Mouse (Mus musculus): Measurements from ENCODE around the gene Tmtc4. TPM values are rescaled to one million over a fixed set of nuclear protein-coding genes. Genes with fewer than 3 reads are reported as not detected.

Tmtc4 gene
- polyA plus RNA-seq, 1 experiment: 27.9 TPM

DNA sequence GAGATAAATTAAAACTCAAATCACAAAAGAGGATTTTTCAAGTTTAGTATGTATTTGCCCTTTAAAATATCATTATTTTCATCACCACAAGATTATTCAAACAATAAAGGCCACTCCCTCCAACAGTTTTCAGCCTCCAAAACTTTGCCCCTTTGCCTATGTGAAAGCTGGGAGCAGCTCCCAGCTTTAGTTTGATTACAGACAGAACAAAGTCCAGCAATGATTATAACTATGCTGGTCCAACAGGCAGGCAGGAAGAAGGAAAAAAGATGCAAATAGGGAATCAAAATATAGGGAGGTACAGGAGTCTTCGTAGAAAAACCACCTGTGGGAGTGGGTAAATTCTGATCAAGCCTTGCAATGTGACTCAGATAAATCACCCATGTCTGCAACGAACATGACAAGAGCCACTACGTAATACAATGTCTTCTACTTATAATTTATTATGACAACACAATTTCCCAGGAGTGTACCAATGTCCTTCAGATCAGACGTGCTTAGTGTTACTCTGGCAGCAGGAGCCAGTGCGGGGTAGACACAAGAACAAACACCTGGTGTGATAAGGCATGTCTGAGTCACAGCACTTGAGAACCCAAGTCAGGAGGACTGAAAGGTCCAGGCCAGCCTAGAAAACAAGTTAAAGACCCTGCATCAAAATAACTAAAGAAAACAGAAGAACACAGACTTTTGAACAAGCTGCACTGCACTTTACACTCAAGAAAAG lies 74.3 kb downstream of the Tmtc4 start:
- Histone ChIP-seq H3K4me1 (ENCODE audit: control insufficient read depth, insufficient read depth, low read length) (no peaks in the 10 kb centered on the region), H3K4me3 (ENCODE audit: insufficient read depth, low read length) (no peak overlapping the region), H3K27ac (ENCODE audit: insufficient read depth, low read length) (no peak overlapping the region)
- TF ChIP-seq CTCF (IDR thresholded peaks at IDR 0.05; ENCODE audit: borderline replicate concordance, insufficient read depth, low read length) (no peak), POLR2A (IDR thresholded peaks at IDR 0.05; ENCODE audit: low read depth, low read length) (no peak)

DNA sequence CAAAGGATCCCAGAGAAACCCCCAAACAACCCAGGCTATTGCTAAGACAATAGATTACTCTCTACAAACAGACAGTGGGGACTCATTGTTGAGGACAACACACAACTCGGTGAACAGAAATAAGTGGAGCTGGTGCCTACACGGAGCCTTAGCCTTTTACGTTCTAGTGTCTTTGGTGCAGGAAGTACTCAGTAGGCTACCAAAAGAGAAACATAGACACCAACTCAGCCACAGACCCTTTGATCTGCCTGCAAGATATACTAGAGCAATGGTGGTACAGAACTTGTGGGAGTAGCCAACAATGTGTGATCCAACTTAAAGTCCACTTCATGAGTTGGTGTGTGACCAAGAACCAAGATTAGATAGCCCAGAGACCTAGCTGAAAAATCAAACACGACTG lies 75.8 kb downstream of the Tmtc4 start:
- TF ChIP-seq CTCF (IDR thresholded peaks at IDR 0.05; ENCODE audit: borderline replicate concordance, insufficient read depth, low read length): no peak
- TF ChIP-seq POLR2A (IDR thresholded peaks at IDR 0.05; ENCODE audit: low read depth, low read length): no peak
- no peak overlapping the region for H3K27ac ChIP-seq (ENCODE audit: insufficient read depth, low read length)
- no peak overlapping the region for H3K4me3 ChIP-seq (ENCODE audit: insufficient read depth, low read length)
- H3K4me1 ChIP-seq (ENCODE audit: control insufficient read depth, insufficient read depth, low read length): peaks cover 9% of the 10 kb centered on the region

DNA sequence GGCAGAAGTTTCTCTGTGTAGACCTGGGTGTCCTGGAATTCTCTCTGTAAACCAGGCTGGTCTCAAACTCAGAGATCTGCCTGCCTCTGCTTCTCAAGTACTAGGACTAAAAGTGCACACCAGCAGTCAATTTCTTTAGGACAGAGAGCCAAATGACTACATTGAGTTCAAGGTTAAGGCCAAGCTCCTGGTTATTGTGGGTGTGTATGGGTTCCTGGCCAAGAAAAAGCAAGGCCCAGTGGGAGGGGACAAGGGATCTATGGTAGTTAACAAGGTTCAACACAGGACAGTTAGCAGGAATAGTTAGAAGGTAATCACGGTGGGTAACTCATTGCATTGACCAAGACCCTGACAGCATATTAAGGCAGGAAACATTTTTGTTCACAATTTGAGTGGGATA lies 78.8 kb downstream of the Tmtc4 start:
- TF ChIP-seq CTCF (IDR thresholded peaks at IDR 0.05; ENCODE audit: borderline replicate concordance, insufficient read depth, low read length) (no peak), POLR2A (IDR thresholded peaks at IDR 0.05; ENCODE audit: low read depth, low read length) (no peak)
- Histone ChIP-seq H3K4me1 (ENCODE audit: control insufficient read depth, insufficient read depth, low read length) (peaks cover 21% of the 10 kb centered on the region), H3K27ac (ENCODE audit: insufficient read depth, low read length) (no peak overlapping the region), H3K4me3 (ENCODE audit: insufficient read depth, low read length) (no peak overlapping the region)

DNA sequence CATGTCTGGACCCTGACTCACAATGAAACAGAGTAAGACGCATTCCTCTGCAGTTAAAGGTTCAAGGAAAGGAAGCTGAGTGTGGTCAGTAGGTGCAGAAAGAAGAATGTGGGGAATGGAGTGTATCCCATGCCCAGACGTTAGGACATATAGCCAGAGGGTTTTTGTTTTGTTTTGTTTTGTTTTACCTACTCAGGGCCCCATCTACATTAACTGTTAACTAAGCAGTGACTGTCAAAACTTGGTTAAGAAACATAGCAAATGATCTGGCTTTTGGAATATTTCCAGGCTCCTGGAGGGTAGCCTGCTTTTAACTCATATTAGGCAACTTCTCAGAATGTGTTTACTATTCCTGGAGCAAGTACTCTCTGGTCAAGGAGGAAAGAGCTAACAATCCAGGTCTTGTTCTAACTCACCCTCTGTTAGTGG lies 79.9 kb downstream of the Tmtc4 start:
- no peak overlapping the region for H3K4me3 ChIP-seq (ENCODE audit: insufficient read depth, low read length)
- no peak for TF ChIP-seq CTCF (IDR thresholded peaks at IDR 0.05; ENCODE audit: borderline replicate concordance, insufficient read depth, low read length)
- no peak for TF ChIP-seq POLR2A (IDR thresholded peaks at IDR 0.05; ENCODE audit: low read depth, low read length)
- peak overlapping the region; percentile 96 for H3K27ac ChIP-seq (ENCODE audit: insufficient read depth, low read length)
- peaks cover 21% of the 10 kb centered on the region for H3K4me1 ChIP-seq (ENCODE audit: control insufficient read depth, insufficient read depth, low read length)

DNA sequence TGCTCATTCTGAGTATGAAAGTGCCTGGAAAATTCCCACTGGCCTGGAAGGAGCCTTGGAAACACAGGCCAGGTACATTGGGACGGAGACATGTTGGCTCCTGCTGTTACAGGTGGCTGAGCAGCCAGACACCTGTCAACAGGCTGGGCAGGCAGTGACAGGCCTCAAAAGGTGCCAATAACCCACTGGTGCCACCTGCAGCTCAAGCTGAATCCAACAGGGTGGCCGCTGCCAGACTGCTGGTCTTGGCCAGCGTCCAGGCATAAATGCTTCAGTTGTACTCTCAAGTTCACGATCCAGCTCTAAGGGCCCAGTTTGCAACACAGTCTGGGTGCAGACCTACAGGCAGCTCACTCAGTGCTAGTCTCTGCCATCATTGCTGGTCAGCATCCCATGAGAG lies 81.0 kb downstream of the Tmtc4 start:
- no peak overlapping the region for H3K4me3 ChIP-seq (ENCODE audit: insufficient read depth, low read length)
- TF ChIP-seq CTCF (IDR thresholded peaks at IDR 0.05; ENCODE audit: borderline replicate concordance, insufficient read depth, low read length): peak; percentile 25; the same call in 1 of the 2 replicates
- no peak for TF ChIP-seq POLR2A (IDR thresholded peaks at IDR 0.05; ENCODE audit: low read depth, low read length)
- H3K4me1 ChIP-seq (ENCODE audit: control insufficient read depth, insufficient read depth, low read length): peaks cover 21% of the 10 kb centered on the region
- peak overlapping the region; percentile 55; the same call in 1 of the 2 replicates for H3K27ac ChIP-seq (ENCODE audit: insufficient read depth, low read length)

DNA sequence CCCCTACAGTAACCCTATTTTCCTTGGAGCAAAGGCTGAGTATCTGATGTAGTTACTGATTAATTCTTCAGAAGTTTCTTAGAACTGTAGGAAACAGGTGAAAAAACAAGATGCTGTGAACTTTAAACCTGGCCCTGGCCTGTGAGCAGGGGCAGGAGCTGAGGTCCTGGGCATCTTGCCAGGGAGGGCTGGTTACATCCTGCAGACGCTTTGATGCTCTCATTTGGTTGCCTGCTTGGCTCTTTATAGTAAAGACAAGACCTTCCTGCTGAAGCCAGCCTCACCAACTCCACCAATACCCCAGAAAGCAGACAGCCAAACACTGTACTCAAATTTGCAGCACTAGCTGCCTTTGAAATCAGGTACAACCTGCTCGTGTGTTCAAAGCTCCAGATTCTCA lies 81.7 kb downstream of the Tmtc4 start:
- H3K4me3 ChIP-seq (ENCODE audit: insufficient read depth, low read length): no peak overlapping the region
- peaks cover 21% of the 10 kb centered on the region for H3K4me1 ChIP-seq (ENCODE audit: control insufficient read depth, insufficient read depth, low read length)

DNA sequence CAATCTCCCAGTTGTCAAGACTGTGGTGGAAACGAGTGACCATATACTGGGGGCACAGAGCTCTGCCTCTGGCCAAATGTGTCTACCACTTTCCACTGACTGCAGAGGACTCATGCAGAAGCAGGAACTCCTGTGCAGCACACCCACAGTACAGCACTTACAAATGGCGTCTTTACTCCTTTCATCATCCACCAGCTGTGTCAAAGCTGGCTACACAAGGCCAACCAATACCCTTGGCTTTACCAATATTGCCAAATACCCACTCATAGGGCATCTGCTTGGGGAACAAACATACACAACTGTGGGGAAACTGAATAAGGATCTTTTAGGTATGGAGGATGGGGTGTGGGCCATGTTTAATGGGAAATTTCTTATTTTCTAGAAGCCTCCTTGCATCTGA lies 82.1 kb downstream of the Tmtc4 start:
- no peak overlapping the region for H3K4me3 ChIP-seq (ENCODE audit: insufficient read depth, low read length)
- no peak for TF ChIP-seq CTCF (IDR thresholded peaks at IDR 0.05; ENCODE audit: borderline replicate concordance, insufficient read depth, low read length)
- TF ChIP-seq POLR2A (IDR thresholded peaks at IDR 0.05; ENCODE audit: low read depth, low read length): no peak
- H3K27ac ChIP-seq (ENCODE audit: insufficient read depth, low read length): no peak overlapping the region
- peaks cover 21% of the 10 kb centered on the region for H3K4me1 ChIP-seq (ENCODE audit: control insufficient read depth, insufficient read depth, low read length)

More for the DNA sequence above, 81.7 kb downstream of the Tmtc4 start:
- TF ChIP-seq CTCF (IDR thresholded peaks at IDR 0.05; ENCODE audit: borderline replicate concordance, insufficient read depth, low read length) (no peak), POLR2A (IDR thresholded peaks at IDR 0.05; ENCODE audit: low read depth, low read length) (no peak)
- H3K27ac ChIP-seq (ENCODE audit: insufficient read depth, low read length): no peak overlapping the region

DNA sequence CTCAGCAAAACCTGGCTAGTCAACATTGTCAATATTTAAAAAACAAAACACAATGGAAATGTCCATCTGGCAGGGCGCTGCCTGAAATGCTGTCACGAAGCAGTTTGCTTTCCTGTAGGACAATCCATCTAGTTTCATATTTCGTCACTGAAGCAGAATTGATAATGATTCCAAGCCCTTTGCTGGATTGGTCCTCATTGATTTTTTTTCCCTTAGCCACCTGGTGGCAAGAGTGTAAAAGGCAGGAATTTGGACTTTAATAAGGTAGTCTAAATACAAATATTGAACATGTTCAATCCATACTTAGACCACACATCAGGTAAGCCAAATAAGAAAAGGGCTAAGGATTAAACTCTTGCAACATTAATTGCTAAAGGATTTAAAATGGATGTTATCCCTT lies 82.7 kb downstream of the Tmtc4 start:
- no peak for TF ChIP-seq POLR2A (IDR thresholded peaks at IDR 0.05; ENCODE audit: low read depth, low read length)
- no peak for TF ChIP-seq CTCF (IDR thresholded peaks at IDR 0.05; ENCODE audit: borderline replicate concordance, insufficient read depth, low read length)
- peaks cover 21% of the 10 kb centered on the region for H3K4me1 ChIP-seq (ENCODE audit: control insufficient read depth, insufficient read depth, low read length)
- H3K27ac ChIP-seq (ENCODE audit: insufficient read depth, low read length): no peak overlapping the region
- no peak overlapping the region for H3K4me3 ChIP-seq (ENCODE audit: insufficient read depth, low read length)

DNA sequence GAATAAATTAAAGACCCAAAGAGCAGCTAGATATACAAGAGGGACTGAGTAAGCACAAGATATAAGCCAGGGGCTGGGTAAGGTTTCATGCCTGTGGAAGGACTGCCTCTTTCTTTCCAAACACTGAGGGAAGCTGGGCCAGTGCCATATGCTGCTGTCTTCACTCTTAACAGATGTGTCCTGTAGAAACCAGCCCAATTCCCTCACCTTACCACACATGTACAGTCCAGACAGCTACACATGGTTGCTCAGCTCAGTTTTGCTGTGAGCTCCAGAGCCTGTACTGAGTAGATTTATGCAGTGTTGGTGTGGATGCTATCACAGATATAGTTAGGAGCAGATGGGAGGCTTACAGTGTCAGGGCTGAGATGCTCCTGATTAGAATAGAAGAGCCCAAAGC lies 83.2 kb downstream of the Tmtc4 start:
- TF ChIP-seq POLR2A (IDR thresholded peaks at IDR 0.05; ENCODE audit: low read depth, low read length): no peak
- no peak for TF ChIP-seq CTCF (IDR thresholded peaks at IDR 0.05; ENCODE audit: borderline replicate concordance, insufficient read depth, low read length)
- no peak overlapping the region for H3K4me3 ChIP-seq (ENCODE audit: insufficient read depth, low read length)
- no peak overlapping the region for H3K27ac ChIP-seq (ENCODE audit: insufficient read depth, low read length)

DNA sequence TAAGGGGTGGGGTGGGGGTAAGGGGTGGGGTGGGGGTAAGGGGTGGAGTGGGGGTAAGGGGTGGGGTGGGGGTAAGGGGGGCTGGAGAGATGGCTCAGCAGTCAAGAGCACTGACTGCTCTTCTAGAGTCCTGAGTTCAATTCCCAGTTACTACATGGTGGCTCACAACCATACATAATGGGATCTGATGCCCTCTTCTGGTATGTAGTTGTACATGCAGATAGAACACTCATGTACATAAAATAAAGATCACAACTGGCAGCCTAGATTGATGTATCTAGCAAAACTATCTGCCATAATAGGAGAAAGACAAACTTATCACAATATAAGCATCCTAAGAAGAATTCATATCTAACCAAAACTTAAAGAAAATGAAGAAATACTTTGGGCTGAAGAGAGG lies 85.3 kb downstream of the Tmtc4 start:
- H3K4me3 ChIP-seq (ENCODE audit: insufficient read depth, low read length): no peak overlapping the region
- peaks cover 14% of the 10 kb centered on the region for H3K4me1 ChIP-seq (ENCODE audit: control insufficient read depth, insufficient read depth, low read length)
- TF ChIP-seq POLR2A (IDR thresholded peaks at IDR 0.05; ENCODE audit: low read depth, low read length) (no peak), CTCF (IDR thresholded peaks at IDR 0.05; ENCODE audit: borderline replicate concordance, insufficient read depth, low read length) (no peak)
- H3K27ac ChIP-seq (ENCODE audit: insufficient read depth, low read length): no peak overlapping the region

More for the DNA sequence above, 83.2 kb downstream of the Tmtc4 start:
- peaks cover 21% of the 10 kb centered on the region for H3K4me1 ChIP-seq (ENCODE audit: control insufficient read depth, insufficient read depth, low read length)
